Mouse (Mus musculus): ENCODE data around the gene Col4a1. TPM values are rescaled to one million over a fixed set of nuclear protein-coding genes. Genes with fewer than 3 reads are reported as not detected.

The Col4a1 gene
- total RNA-seq, 2 experiments from 2014 or later = 1.1 to 1.3 TPM

Other genes with a start within 250 kb of the Col4a1 start
- 0.02 and 0.07 TPM in 2 replicates for gene Col4a2, start within 50 bp of the Col4a1 start, total RNA-seq (2015)
- 0.15 and 0.73 TPM in 2 replicates for gene Col4a2, start within 50 bp of the Col4a1 start, total RNA-seq (2017)
- gene Rab20, start 165.9 kb upstream of the Col4a1 start, total RNA-seq (2015) = 2.5 and 3.5 TPM in 2 replicates
- gene Rab20, start 165.9 kb upstream of the Col4a1 start, total RNA-seq (2017) = 3.3 and 7.7 TPM in 2 replicates
- gene Naxd, start 184.7 kb upstream of the Col4a1 start, total RNA-seq (2015) = 39.8 and 53.9 TPM in 2 replicates
- gene Naxd, start 184.7 kb upstream of the Col4a1 start, total RNA-seq (2017) = 45.7 and 58.1 TPM in 2 replicates
- 17.2 and 20.7 TPM in 2 replicates for gene Cars2, start 238.0 kb upstream of the Col4a1 start, total RNA-seq (2015)
- 23.3 and 25.5 TPM in 2 replicates for gene Cars2, start 238.0 kb upstream of the Col4a1 start, total RNA-seq (2017)
- gene Ing1, start 242.7 kb upstream of the Col4a1 start, total RNA-seq (2015) = 42.5 and 42.9 TPM in 2 replicates
- 47.4 and 55.3 TPM in 2 replicates for gene Ing1, start 242.7 kb upstream of the Col4a1 start, total RNA-seq (2017)